Mouse (Mus musculus) forebrain, postnatal 0 days (tissue): Measurements from ENCODE around the gene Lst1. TPM values are rescaled to one million over a fixed set of nuclear protein-coding genes. Genes with fewer than 3 reads are reported as not detected.

ENCODE experiments used
- ATAC-seq: fragments of 200-750 bp; cut with Nextera tagmentation; 2 replicates; pipeline ENCODE4 v1.8.0; 2017; ENCODE audit warnings: mild to moderate bottlenecking, moderate library complexity
- DNase-seq: peaks from one replicate; pipeline ENCODE4 v3.0.0-alpha.2; 2015
- H3K27ac ChIP-seq: fragments of 300-500 bp; sonication (generic); 2 replicates; pipeline ENCODE4 v1.5.1; 2014; ENCODE audit warnings: low read depth, mild to moderate bottlenecking, antibody characterized with exemption, low read length, moderate library complexity, mixed read lengths
- H3K27me3 ChIP-seq: fragments of 300-500 bp; sonication (generic); 2 replicates; pipeline ENCODE4 v1.6.1; 2014; ENCODE audit warnings: mild to moderate bottlenecking, low read length, mixed read lengths; ENCODE audit not compliant: insufficient read depth
- H3K36me3 ChIP-seq: fragments of 300-500 bp; sonication (generic); 2 replicates; pipeline ENCODE4 v1.6.1; 2014; ENCODE audit warnings: mild to moderate bottlenecking, moderate library complexity; ENCODE audit not compliant: insufficient read depth
- H3K4me1 ChIP-seq: fragments of 300-500 bp; sonication (generic); 2 replicates; pipeline ENCODE4 v1.6.1; 2014; ENCODE audit warnings: antibody characterized with exemption; ENCODE audit not compliant: insufficient read depth
- H3K4me2 ChIP-seq: fragments of 300-500 bp; sonication (generic); 2 replicates; pipeline ENCODE4 v1.6.1; 2014; ENCODE audit warnings: low read depth, mild to moderate bottlenecking, moderate library complexity
- H3K4me3 ChIP-seq: fragments of 300-500 bp; sonication (generic); 2 replicates; pipeline ENCODE4 v1.5.1; 2014; ENCODE audit warnings: low read depth, low read length, mixed read lengths
- H3K9ac ChIP-seq: fragments of 300-500 bp; sonication (generic); 2 replicates; pipeline ENCODE4 v1.6.1; 2014; ENCODE audit warnings: mild to moderate bottlenecking
- H3K9me3 ChIP-seq: fragments of 300-500 bp; sonication (generic); 2 replicates; pipeline ENCODE4 v1.6.1; 2016; ENCODE audit warnings: low read length
- CTCF ChIP-seq: sonication (generic); IDR thresholded peaks from 2 replicates; pipeline ENCODE4 v1.5.1; 2016; ENCODE audit warnings: antibody characterized with exemption, control low read depth, low read depth
- WGBS: fragments of 180-500 bp; shearing (Covaris S2); extraction: QIAGEN DNeasy Blood & Tissue Kit; methylation state at CpG from one replicate; pipeline ENCODE4 v1.1.7; 2014; 5-methylcytosine and 5-hydroxymethylcytosine counted together
- polyA plus RNA-seq: library from polyadenylated mRNA; unstranded; fragments of >200 nt; fragmentation: Nextera tagmentation; extraction: Ambion mirVana; gene quantifications from 2 replicates; pipeline ENCODE4 v1.2.1, GENCODE M21; 2015
- total RNA-seq: library from RNA; depleted of rRNA; stranded (reverse); fragments of >200 nt; gene quantifications from 2 replicates; pipeline ENCODE4 v1.2.3, GENCODE M21; 2014

Gene Lst1
- total and polyA plus RNA-seq, 2 experiments from 2014 or later = 11.4 to 17.4 TPM

GRCm38 (mm10) chr17:35185639-35186611, 2.3 kb downstream of the Lst1 start:
- ATAC-seq = peak; percentile 76
- Histone ChIP-seq H3K27ac (peak overlapping the region; percentile 82), H3K4me3 (peak overlapping the region; percentile 39), H3K27me3 (no peaks in the 10 kb centered on the region), H3K4me1 (peaks cover 3% of the 10 kb centered on the region; the same call in 1 of the 2 replicates), H3K9me3 (no peaks in the 10 kb centered on the region), H3K4me2 (peak overlapping the region; percentile 55), H3K9ac (peak overlapping the region; percentile 45; the same call in 1 of the 2 replicates), H3K36me3 (no peaks in the 10 kb centered on the region)
- DNase-seq = peak; percentile 55
- 3% methylated on average over 18 of the region's 18 CpGs for WGBS
- no peak for TF ChIP-seq CTCF

DNA sequence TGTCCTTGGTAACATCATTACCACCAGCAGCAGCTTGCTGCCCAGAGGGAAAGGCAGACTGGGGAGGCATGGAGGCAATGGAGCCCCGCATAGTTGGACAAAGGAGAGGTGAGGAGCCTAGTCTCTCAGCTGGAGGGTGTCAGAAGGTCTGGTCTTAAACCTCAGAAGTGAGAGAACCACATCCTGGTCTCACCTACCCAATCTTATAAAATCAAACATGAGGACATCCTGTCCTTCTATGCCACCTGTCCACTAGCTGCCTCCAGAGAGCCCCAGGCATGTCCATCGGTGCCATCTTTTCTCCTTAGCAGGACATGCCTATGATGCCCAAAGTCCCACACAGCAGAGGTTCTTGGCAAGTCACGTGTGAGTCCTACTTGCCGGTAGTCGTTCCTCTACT, 8.1 kb downstream of the Lst1 start:
- ATAC-seq (no peak), DNase-seq (no peak)
- Histone ChIP-seq H3K4me2 (no peak overlapping the region), H3K4me3 (no peak overlapping the region), H3K4me1 (no peaks in the 10 kb centered on the region), H3K9ac (no peak overlapping the region), H3K36me3 (no peaks in the 10 kb centered on the region), H3K27me3 (no peaks in the 10 kb centered on the region), H3K27ac (no peak overlapping the region), H3K9me3 (no peaks in the 10 kb centered on the region)
- TF ChIP-seq CTCF = no peak
- WGBS = 87% methylated on average over 5 of the region's 5 CpGs

DNA sequence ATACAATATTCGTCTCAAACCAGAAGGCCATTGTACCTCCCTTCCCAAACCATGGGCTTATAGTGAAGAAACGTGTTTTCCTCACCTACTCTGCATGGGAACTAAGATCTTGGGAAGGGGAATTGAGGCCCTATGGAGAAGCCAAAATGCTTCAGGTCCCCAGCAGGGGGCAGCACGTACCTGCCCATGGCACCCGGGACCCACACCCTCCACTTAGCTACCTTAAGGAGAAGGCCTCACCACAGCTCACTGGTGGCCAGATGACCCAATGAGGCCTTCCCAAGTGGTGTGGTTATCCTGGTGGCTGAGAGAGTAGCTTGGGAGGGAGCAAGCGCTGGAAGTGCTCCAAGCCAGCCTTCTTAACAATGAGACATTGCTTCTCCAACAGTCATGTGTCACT, 9.7 kb downstream of the Lst1 start:
- Histone ChIP-seq H3K27me3 (no peaks in the 10 kb centered on the region), H3K36me3 (no peaks in the 10 kb centered on the region), H3K4me2 (no peak overlapping the region), H3K9ac (no peak overlapping the region), H3K9me3 (no peaks in the 10 kb centered on the region), H3K4me3 (no peak overlapping the region), H3K4me1 (no peaks in the 10 kb centered on the region), H3K27ac (no peak overlapping the region)
- DNase-seq = peak; percentile 67
- WGBS = 13% methylated on average over 5 of the region's 5 CpGs
- 0 out of 2 replicates have a peak, but pooled peaks have one; percentile 51 for ATAC-seq
- TF ChIP-seq CTCF = peak; percentile 77

DNA sequence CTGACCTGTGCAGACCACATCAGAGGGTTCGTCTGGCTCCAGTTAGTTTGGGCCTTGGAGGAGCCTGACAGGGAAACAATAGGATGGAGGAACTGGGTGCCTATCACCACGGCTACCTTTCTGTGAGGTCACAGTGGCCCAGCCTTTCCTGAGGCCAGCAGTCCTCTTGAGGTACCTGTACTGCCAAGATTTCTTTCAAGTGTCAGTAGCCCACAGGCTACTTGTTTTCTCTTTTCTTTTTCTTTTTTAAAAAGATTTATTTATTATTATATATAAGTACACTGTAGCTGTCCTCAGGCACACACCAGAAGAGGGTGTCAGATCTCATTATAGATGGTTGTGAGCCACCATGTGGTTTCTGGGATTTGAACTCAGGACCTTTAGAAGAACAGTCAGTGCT, 12.3 kb downstream of the Lst1 start, which contains the start of gene Aif1:
Gene Aif1, minus strand, starts transcription at position 101 of the 400 bp plus-strand sequence.
- H3K4me2 ChIP-seq = no peak within 1 kb of the TSS
- H3K4me1 ChIP-seq = no peaks in the 10 kb centered on the region
- DNase-seq = no peak
- no peak for ATAC-seq
- TF ChIP-seq CTCF = no peak
- 45% methylated on average over 2 of the region's 2 CpGs for WGBS
- no peak within 1 kb of the TSS for H3K27ac ChIP-seq
- H3K9ac ChIP-seq = no peak within 1 kb of the TSS
- H3K36me3 ChIP-seq = no peaks in the 10 kb centered on the region
- H3K9me3 ChIP-seq = no peaks in the 10 kb centered on the region
- H3K27me3 ChIP-seq = no peaks in the 10 kb centered on the region
- no peak within 1 kb of the TSS for H3K4me3 ChIP-seq

DNA sequence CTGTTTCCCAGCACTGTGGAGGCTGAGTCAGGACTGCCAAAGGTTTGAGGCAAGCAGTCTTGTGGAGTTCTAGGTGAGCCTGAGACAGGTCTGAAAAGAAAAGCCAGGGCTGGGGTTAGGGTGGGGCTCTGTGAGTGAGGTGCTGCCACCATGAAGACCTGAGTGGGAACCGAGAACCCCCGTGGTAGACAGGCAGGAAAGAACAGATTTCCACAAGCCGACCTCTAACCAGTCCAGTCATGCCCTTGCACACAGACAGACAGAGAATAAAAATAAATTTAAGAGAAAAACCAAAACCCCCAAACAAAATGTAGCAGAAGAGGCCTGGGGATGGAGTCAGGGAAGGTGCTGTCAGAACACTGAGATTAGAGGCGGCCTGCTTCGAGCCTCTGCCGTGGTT, 12.9 kb downstream of the Lst1 start:
- Histone ChIP-seq H3K27me3 (no peaks in the 10 kb centered on the region), H3K4me2 (no peak overlapping the region), H3K27ac (no peak overlapping the region), H3K4me3 (no peak overlapping the region), H3K9ac (no peak overlapping the region), H3K4me1 (no peaks in the 10 kb centered on the region), H3K36me3 (no peaks in the 10 kb centered on the region), H3K9me3 (no peaks in the 10 kb centered on the region)
- TF ChIP-seq CTCF = no peak
- WGBS = 85% methylated on average over 6 of the region's 6 CpGs
- ATAC-seq = no peak
- no peak for DNase-seq

DNA sequence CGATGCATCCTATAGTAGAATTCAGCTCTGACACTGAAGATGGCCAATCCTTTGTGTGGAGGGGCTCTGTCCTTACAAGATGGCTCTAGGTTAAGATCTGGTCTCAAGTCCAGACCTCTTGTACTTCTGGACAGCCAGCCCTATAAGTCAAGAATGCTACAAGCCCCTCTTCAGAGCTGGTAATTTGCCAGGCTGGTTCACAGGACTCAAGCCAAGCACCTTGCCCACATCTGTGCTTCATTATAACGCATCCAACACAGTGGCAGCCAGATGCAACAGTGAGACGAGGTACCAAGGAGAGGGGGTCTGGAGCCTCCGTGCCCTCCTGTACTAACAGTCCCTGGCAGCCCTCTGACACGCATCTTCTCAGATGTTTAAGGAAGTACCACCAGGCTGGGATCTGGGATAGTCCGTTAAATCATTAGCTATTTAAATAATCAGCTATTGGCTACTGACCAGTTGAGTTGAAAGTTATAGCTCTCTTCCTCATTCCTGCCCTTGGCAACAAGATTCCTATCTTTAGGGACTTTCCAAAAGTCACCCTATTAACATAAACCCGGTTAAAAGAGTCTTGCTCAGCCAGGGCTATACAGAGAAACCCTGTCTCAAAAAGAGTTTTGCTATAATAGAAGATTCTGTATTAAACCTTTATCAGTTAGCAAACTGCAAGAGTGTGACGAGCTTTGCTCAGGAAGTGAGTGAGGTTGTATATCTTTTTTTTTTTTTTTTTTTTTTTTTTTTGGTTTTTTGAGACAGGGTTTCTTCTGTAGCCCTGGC, 13.8 kb downstream of the Lst1 start:
- no peaks in the 10 kb centered on the region for H3K4me1 ChIP-seq
- no peaks in the 10 kb centered on the region for H3K9me3 ChIP-seq
- no peaks in the 10 kb centered on the region for H3K27me3 ChIP-seq
- DNase-seq = no peak
- H3K36me3 ChIP-seq = no peaks in the 10 kb centered on the region
- no peak overlapping the region for H3K4me2 ChIP-seq
- no peak for TF ChIP-seq CTCF
- no peak overlapping the region for H3K27ac ChIP-seq
- ATAC-seq = no peak
- no peak overlapping the region for H3K9ac ChIP-seq
- 69% methylated on average over 8 of the region's 8 CpGs for WGBS
- no peak overlapping the region for H3K4me3 ChIP-seq
